Mouse (Mus musculus) right cerebral cortex, postnatal 36 days (tissue): ENCODE data around the gene Rnf19b.
A peak's percentile ranks its signal among the peaks of the same experiment; 100 is the strongest.

Source experiments
- DNase-seq, 2 experiments: peaks; one replicate each; pipeline ENCODE4 v3.0.0; 2022; ENCODE audit warnings: low spot score in 2 of 2, mixed read lengths in 1 of 2

The Rnf19b gene

GRCm38 (mm10) chr4:129119708-129120107, 61.6 kb downstream of the Rnf19b start:
- DNase-seq = no peak

GRCm38 (mm10) chr4:129120520-129121445, 62.7 kb downstream of the Rnf19b start:
- peak in 1 of 2 experiments; percentile 68 for DNase-seq

GRCm38 (mm10) chr4:129121569-129122086, 63.6 kb downstream of the Rnf19b start, which contains the start of gene Hpca:
Gene Hpca (minus strand): TSS chr4:129122036.
- DNase-seq = no peak

- no peak for DNase-seq
These were observed 64.0 kb downstream of the Rnf19b start for GRCm38 (mm10) chr4:129122107-129122506.

GRCm38 (mm10) chr4:129122719-129123118, 64.6 kb downstream of the Rnf19b start:
- no peak for DNase-seq

GRCm38 (mm10) chr4:129124652-129125146, 66.6 kb downstream of the Rnf19b start:
- no peak for DNase-seq

- DNase-seq = no peak
These were observed 67.8 kb downstream of the Rnf19b start for GRCm38 (mm10) chr4:129125736-129126451.

GRCm38 (mm10) chr4:129128582-129129338, 70.7 kb downstream of the Rnf19b start:
- peak; percentile 59 to 75 for DNase-seq

- no peak for DNase-seq
These were observed 71.3 kb downstream of the Rnf19b start for GRCm38 (mm10) chr4:129129387-129129786.

- DNase-seq = no peak
These were observed 72.1 kb downstream of the Rnf19b start for GRCm38 (mm10) chr4:129130149-129130548.

- DNase-seq = no peak
These were observed 72.8 kb downstream of the Rnf19b start for GRCm38 (mm10) chr4:129130755-129131303.

- no peak for DNase-seq
These were observed 76.9 kb downstream of the Rnf19b start for GRCm38 (mm10) chr4:129134799-129135585.
